Mouse (Mus musculus) CD8-positive naive resting alpha-beta T cell, adult 2 months (primary cell): ENCODE results near the gene Isg20.

Experiments used
- DNase-seq, 2 experiments: peaks; one replicate each; pipeline ENCODE4 v3.0.0; 2022; ENCODE audit warnings: low read depth in 2 of 2, low spot score in 2 of 2

Isg20 gene

GRCm38 (mm10) chr7:78912974-78913474 lies at the start of gene Isg20:
Gene Isg20, plus strand, starts transcription at chr7:78913424.
- no peak for DNase-seq

- DNase-seq, result no peak
Observed at GRCm38 (mm10) chr7:78863796-78864445, 49.3 kb upstream of the Isg20 start.

GRCm38 (mm10) chr7:78864446-78864802 lies 48.8 kb upstream of the Isg20 start:
- DNase-seq, result no peak

- no peak for DNase-seq
Observed at GRCm38 (mm10) chr7:78865212-78865949, 47.8 kb upstream of the Isg20 start.

GRCm38 (mm10) chr7:78868731-78869130 lies 44.5 kb upstream of the Isg20 start:
- no peak for DNase-seq

- DNase-seq, result no peak
Observed at GRCm38 (mm10) chr7:78872366-78872765, 40.9 kb upstream of the Isg20 start.

GRCm38 (mm10) chr7:78872831-78873230 lies 40.4 kb upstream of the Isg20 start:
- no peak for DNase-seq

- DNase-seq, result no peak
Observed at GRCm38 (mm10) chr7:78881607-78882468, 31.4 kb upstream of the Isg20 start.

GRCm38 (mm10) chr7:78882469-78882837 lies 30.8 kb upstream of the Isg20 start:
- DNase-seq, result no peak

GRCm38 (mm10) chr7:78883016-78883725 lies 30.1 kb upstream of the Isg20 start:
- no peak for DNase-seq

GRCm38 (mm10) chr7:78883726-78884060 lies 29.5 kb upstream of the Isg20 start:
- no peak for DNase-seq

- no peak for DNase-seq
Observed at GRCm38 (mm10) chr7:78884139-78884538, 29.1 kb upstream of the Isg20 start.

GRCm38 (mm10) chr7:78885404-78885803 lies 27.8 kb upstream of the Isg20 start:
- DNase-seq, result no peak

- DNase-seq, result no peak
Observed at GRCm38 (mm10) chr7:78886496-78886895, 26.7 kb upstream of the Isg20 start.

- DNase-seq, result no peak
Observed at GRCm38 (mm10) chr7:78887431-78887842, 25.8 kb upstream of the Isg20 start.

GRCm38 (mm10) chr7:78890641-78891040 lies 22.6 kb upstream of the Isg20 start:
- DNase-seq, result peak; percentile 81 to 83

GRCm38 (mm10) chr7:78893917-78894316 lies 19.3 kb upstream of the Isg20 start:
- no peak for DNase-seq

GRCm38 (mm10) chr7:78895021-78895652 lies 18.1 kb upstream of the Isg20 start:
- no peak for DNase-seq

- DNase-seq, result peak; percentile 92 to 95
Observed at GRCm38 (mm10) chr7:78895653-78896333, 17.4 kb upstream of the Isg20 start, which contains the start of gene Aen. Gene Aen, plus strand, starts transcription at chr7:78895854.

GRCm38 (mm10) chr7:78897567-78897966 lies 15.7 kb upstream of the Isg20 start:
- no peak for DNase-seq
